Mouse (Mus musculus) liver, embryonic 14.5 days (tissue): Measurements from ENCODE around the gene Tada1. TPM values are rescaled to one million over a fixed set of nuclear protein-coding genes. Genes with fewer than 3 reads are reported as not detected.

Source experiments
- ATAC-seq: fragments of 200-750 bp; cut with Nextera tagmentation; 2 replicates; pipeline ENCODE4 v1.8.0; 2017; ENCODE audit warnings: moderate number of reproducible peaks, mild to moderate bottlenecking, moderate library complexity; ENCODE audit not compliant: insufficient read depth
- DNase-seq, 3 experiments: peaks; one replicate each; pipeline ENCODE4 v3.0.0-alpha.2; 2012 to 2013; ENCODE audit warnings: low read depth in 3 of 3, low spot score in 3 of 3
- H3K27ac ChIP-seq: fragments of 300-500 bp; sonication (generic); 2 replicates; pipeline ENCODE4 v1.5.1; 2014; ENCODE audit warnings: moderate library complexity, mild to moderate bottlenecking, control low read depth, inconsistent platforms
- H3K27me3 ChIP-seq: fragments of 300-500 bp; sonication (generic); 2 replicates; pipeline ENCODE4 v1.6.1; 2014; ENCODE audit warnings: mild to moderate bottlenecking, low read length, moderate library complexity; ENCODE audit not compliant: control insufficient read depth, insufficient read depth
- H3K36me3 ChIP-seq: fragments of 300-500 bp; sonication (generic); replicated peaks from 2 replicates; pipeline ENCODE4 v1.6.1; 2014; ENCODE audit warnings: low read depth; ENCODE audit not compliant: control insufficient read depth, insufficient read depth
- H3K4me1 ChIP-seq, 2 experiments: fragments of 200-500 bp in 1 of 2; fragments of 300-500 bp in 1 of 2; sonication (generic) in 1 of 2; replicated peaks; 2 replicates each; pipeline ENCODE4 v1.6.1; 2012 to 2014; ENCODE audit warnings: antibody characterized with exemption in 1 of 2, inconsistent platforms in 1 of 2, low read length in 1 of 2; ENCODE audit not compliant: control insufficient read depth in 2 of 2, insufficient read depth in 2 of 2
- H3K4me2 ChIP-seq: fragments of 300-500 bp; sonication (generic); 2 replicates; pipeline ENCODE4 v1.6.1; 2014; ENCODE audit warnings: low read depth, mild to moderate bottlenecking, control low read depth, moderate library complexity
- H3K4me3 ChIP-seq, 2 experiments: fragments of 200-500 bp in 1 of 2; fragments of 300-500 bp in 1 of 2; sonication (generic) in 1 of 2; 2 replicates each; pipeline ENCODE4 v1.5.1; 2012 to 2014; ENCODE audit warnings: low read depth in 2 of 2, low read length in 2 of 2, mild to moderate bottlenecking in 2 of 2, control low read depth in 1 of 2, inconsistent platforms in 1 of 2, moderate library complexity in 1 of 2; ENCODE audit not compliant: insufficient read depth in 1 of 2
- H3K9ac ChIP-seq: fragments of 300-500 bp; sonication (generic); replicated peaks from 2 replicates; pipeline ENCODE4 v1.6.1; 2014; ENCODE audit warnings: mild to moderate bottlenecking, control low read depth, moderate library complexity
- H3K9me3 ChIP-seq: fragments of 300-500 bp; sonication (generic); 2 replicates; pipeline ENCODE4 v1.6.1; 2016; ENCODE audit warnings: low read length, mixed read lengths; ENCODE audit not compliant: control insufficient read depth
- CTCF ChIP-seq: IDR thresholded peaks from 2 replicates; pipeline ENCODE4 v1.5.1; 2016; ENCODE audit warnings: antibody characterized with exemption, low read depth, control low read depth
- EP300 ChIP-seq: IDR thresholded peaks from 2 replicates; pipeline ENCODE4 v1.6.1; 2016; ENCODE audit warnings: antibody characterized with exemption, low read depth
- WGBS: fragments of 180-500 bp; shearing (Covaris S2); extraction: QIAGEN DNeasy Blood & Tissue Kit; methylation state at CpG from one replicate; pipeline ENCODE4 v1.1.7; 2014; ENCODE audit not compliant: insufficient replicate concordance; 5-methylcytosine and 5-hydroxymethylcytosine counted together
- polyA plus RNA-seq, 2 experiments: library from polyadenylated mRNA; depleted of rRNA in 1 of 2; stranded (reverse) in 1 of 2; unstranded in 1 of 2; fragments of >200 nt; fragmentation: Nextera tagmentation in 1 of 2; extraction: Ambion mirVana in 1 of 2; gene quantifications; 2 replicates each; pipeline versions ENCODE4 v1.2.1 to v1.2.3; 2012 to 2014

Gene Tada1
- polyA plus RNA-seq, 2 experiments, result 13.7 to 23.0 TPM

DNA sequence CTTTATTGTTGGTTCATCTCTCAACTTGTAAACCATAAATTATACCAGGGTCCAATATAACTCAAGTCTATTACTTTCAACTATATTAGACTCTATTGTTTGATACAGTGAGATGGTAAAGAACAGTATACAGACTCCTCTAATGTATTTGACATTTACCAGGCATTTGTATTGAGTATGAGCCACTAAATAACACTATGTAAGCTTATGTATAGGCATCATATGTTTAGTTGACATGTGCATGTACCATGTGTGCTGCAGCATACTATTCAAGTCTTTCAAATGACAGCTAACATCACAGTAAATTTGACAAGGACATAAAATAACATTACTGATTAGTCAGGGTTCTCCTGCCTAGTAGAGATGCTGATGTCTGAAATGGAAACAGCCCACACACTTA, 15.8 kb upstream of the Tada1 start:
- TF ChIP-seq CTCF, result no peak
- no peak for DNase-seq
- H3K4me2 ChIP-seq, result no peak overlapping the region
- no peak overlapping the region for H3K4me3 ChIP-seq
- no peak overlapping the region for H3K27ac ChIP-seq
- H3K9ac ChIP-seq, result no peak overlapping the region
- no peaks in the 10 kb centered on the region for H3K9me3 ChIP-seq
- H3K4me1 ChIP-seq, result no peaks in the 10 kb centered on the region
- no peaks in the 10 kb centered on the region for H3K36me3 ChIP-seq
- H3K27me3 ChIP-seq, result no peaks in the 10 kb centered on the region
- no peak for ATAC-seq

DNA sequence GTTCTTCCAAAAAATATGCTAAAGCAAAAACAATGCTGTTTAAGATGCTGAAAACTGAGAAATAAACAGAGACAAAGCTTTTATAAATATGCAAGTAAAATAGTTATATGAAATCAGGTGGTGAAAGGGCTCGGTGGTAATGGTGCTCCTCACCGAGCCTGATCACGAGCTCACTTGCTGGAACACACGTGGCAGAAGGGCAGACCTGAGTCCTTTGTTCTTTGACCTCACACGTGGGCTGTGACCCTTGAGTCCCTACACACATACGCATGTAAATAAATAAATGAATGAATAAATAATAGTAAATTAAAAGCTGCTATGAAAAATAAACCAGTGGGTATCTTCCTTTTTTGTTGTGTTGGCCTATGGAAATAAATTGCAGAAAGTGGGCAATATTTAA, 1.7 kb upstream of the Tada1 start:
- no peak overlapping the region for H3K27ac ChIP-seq
- peaks cover 9 to 17% of the 10 kb centered on the region in 2 experiments for H3K4me1 ChIP-seq
- no peak overlapping the region for H3K4me3 ChIP-seq
- H3K9me3 ChIP-seq, result no peaks in the 10 kb centered on the region
- ATAC-seq (no peak), DNase-seq (no peak)
- no peaks in the 10 kb centered on the region for H3K27me3 ChIP-seq
- H3K9ac ChIP-seq, result no peak overlapping the region
- TF ChIP-seq CTCF, result no peak
- H3K4me2 ChIP-seq, result no peak overlapping the region
- no peaks in the 10 kb centered on the region for H3K36me3 ChIP-seq
- 72% methylated on average over 6 of the region's 6 CpGs for WGBS

- Histone ChIP-seq H3K36me3 (no peaks in the 10 kb centered on the region; the same call in none of the 2 replicates), H3K4me1 (peaks cover 9 to 17% of the 10 kb centered on the region in 2 experiments), H3K4me2 (peak overlapping the region; percentile 69), H3K27ac (peak overlapping the region; percentile 56), H3K9me3 (no peaks in the 10 kb centered on the region), H3K27me3 (no peaks in the 10 kb centered on the region), H3K4me3 (peak overlapping the region; percentile 75 to 90), H3K9ac (peak overlapping the region; percentile 83)
- TF ChIP-seq CTCF (no peak), EP300 (no peak)
- ATAC-seq (no peak), DNase-seq (no peak)
- WGBS, result 9% methylated on average over 21 of the region's 21 CpGs
These were observed 375 bp upstream of the Tada1 start for GRCm38 (mm10) chr1:166378431-166379012.

DNA sequence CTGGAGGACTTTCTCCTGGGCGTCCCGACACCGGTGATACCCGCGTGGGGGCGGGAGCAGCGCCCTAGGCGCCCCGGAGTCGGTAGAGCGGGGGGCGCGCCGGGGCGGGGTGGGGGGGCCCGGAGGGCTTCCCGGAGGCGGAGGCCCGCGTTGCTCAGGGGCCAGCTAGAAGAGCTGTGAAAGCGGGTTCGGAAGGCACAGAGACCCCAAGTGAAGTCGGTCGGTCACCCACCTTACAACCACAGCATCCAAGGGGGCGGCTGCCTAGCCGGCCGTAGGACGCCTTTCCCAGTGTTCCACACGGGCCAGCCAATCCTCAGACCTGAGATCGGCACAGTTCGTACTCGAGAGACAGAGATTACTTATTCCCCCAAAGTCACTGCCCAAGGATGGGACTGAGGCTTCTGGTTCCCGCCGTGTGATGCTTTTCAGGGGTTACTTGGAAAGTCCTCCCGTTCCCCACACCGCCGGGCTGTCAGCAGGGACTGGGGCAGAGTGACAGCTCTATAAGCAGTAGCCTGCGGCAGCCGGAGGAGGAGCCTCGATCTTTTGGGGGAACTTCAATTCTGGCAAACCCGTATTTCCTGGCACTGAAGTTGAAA, 834 bp downstream of the Tada1 start:
- H3K4me3 ChIP-seq, result peak overlapping the region; percentile 75 to 90
- WGBS, result 1% methylated on average over 40 of the region's 41 CpGs
- H3K27me3 ChIP-seq, result no peaks in the 10 kb centered on the region
- DNase-seq, result peak in 2 of 3 experiments; percentile 46 to 60
- peak overlapping the region; percentile 51 for H3K27ac ChIP-seq
- H3K4me1 ChIP-seq, result peaks cover 9 to 17% of the 10 kb centered on the region in 2 experiments
- peak; percentile 50 for ATAC-seq
- H3K36me3 ChIP-seq, result peaks cover 3% of the 10 kb centered on the region
- H3K9ac ChIP-seq, result peak overlapping the region; percentile 77
- peak overlapping the region; percentile 69 for H3K4me2 ChIP-seq
- TF ChIP-seq CTCF (peak; percentile 18; the same call in 1 of the 2 replicates), EP300 (no peak)
- H3K9me3 ChIP-seq, result no peaks in the 10 kb centered on the region

DNA sequence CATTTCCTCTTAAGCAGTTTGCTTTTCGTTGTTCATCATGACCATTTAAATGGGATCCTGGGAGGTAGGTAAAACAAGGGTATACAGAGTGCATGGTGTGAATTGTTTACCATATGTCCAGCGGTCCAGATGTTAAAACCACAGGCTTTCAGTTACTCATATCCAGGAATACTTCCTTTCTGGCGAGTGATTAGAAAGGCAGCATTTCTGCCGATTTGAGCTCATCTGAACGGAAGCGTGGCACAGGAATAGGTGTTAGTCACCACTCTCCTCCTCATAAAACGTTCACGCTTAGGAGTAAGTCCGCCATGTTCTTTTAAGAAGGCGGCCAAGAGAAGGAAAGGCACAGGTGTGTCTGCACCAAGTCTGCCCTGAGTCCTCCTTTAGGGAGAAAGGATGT, 2.4 kb downstream of the Tada1 start:
- DNase-seq (no peak), ATAC-seq (no peak)
- peaks cover 9 to 17% of the 10 kb centered on the region in 2 experiments for H3K4me1 ChIP-seq
- peak overlapping the region; percentile 69 for H3K4me2 ChIP-seq
- H3K9me3 ChIP-seq, result no peaks in the 10 kb centered on the region
- WGBS, result 35% methylated on average over 10 of the region's 10 CpGs
- no peaks in the 10 kb centered on the region for H3K27me3 ChIP-seq
- H3K4me3 ChIP-seq, result no peak overlapping the region; a peak in 1 of 4 replicates
- H3K36me3 ChIP-seq, result peaks cover 3% of the 10 kb centered on the region
- no peak for TF ChIP-seq CTCF
- TF ChIP-seq EP300, result no peak
- no peak overlapping the region for H3K27ac ChIP-seq
- H3K9ac ChIP-seq, result peak overlapping the region; percentile 77
